Mouse (Mus musculus) hindlimb bud, embryonic 11.5 days (tissue): Measurements from ENCODE around the gene Gm13272.
"Not testable (repeated sequence)": the region's sequence is repeated elsewhere in the genome, so short reads cannot be mapped to it uniquely, and the experiment has no call there.

Experiments used
- DNase-seq: peaks from one replicate; pipeline ENCODE4 v3.0.0-alpha.2; 2012; ENCODE audit warnings: low read depth, low spot score; ENCODE audit errors: extremely low spot score

The Gm13272 gene

GRCm38 (mm10) chr4:88782335-88782734, 2.7 kb downstream of the Gm13272 start:
- not testable (repeated sequence) for DNase-seq

GRCm38 (mm10) chr4:88785409-88785808, 5.8 kb downstream of the Gm13272 start, which contains the start of gene Gm13276:
Gene Gm13276 (plus strand): TSS chr4:88785709.
- not testable (repeated sequence) for DNase-seq

GRCm38 (mm10) chr4:88788402-88788801, 8.8 kb downstream of the Gm13272 start, which contains the start of gene Gm13277:
Gene Gm13277 (plus strand): TSS chr4:88788632.
- not testable (repeated sequence) for DNase-seq

- DNase-seq, result not testable (repeated sequence)
Measured at GRCm38 (mm10) chr4:88791250-88791649, 11.6 kb downstream of the Gm13272 start, which contains the start of gene Gm13278. Gene Gm13278 (plus strand): TSS chr4:88791550.

- not testable (repeated sequence) for DNase-seq
Measured at GRCm38 (mm10) chr4:88793936-88794675, 14.5 kb downstream of the Gm13272 start, which contains the start of gene Gm13275. Gene Gm13275 (plus strand): TSS chr4:88794487.

- not testable (repeated sequence) for DNase-seq
Measured at GRCm38 (mm10) chr4:88797097-88797496, 17.4 kb downstream of the Gm13272 start, which contains the start of gene Gm13279. Gene Gm13279 (plus strand): TSS chr4:88797397.

GRCm38 (mm10) chr4:88799365-88799764, 19.7 kb downstream of the Gm13272 start, which contains the start of gene Gm13285:
Gene Gm13285 (plus strand): TSS chr4:88799665.
- DNase-seq, result not testable (repeated sequence)

GRCm38 (mm10) chr4:88802954-88803353, 23.3 kb downstream of the Gm13272 start, which contains the start of gene Gm13287:
Gene Gm13287 (plus strand): TSS chr4:88803254.
- DNase-seq, result not testable (repeated sequence)

GRCm38 (mm10) chr4:88805231-88805630, 25.6 kb downstream of the Gm13272 start, which contains the start of gene Gm13288:
Gene Gm13288 (plus strand): TSS chr4:88805531.
- not testable (repeated sequence) for DNase-seq

GRCm38 (mm10) chr4:88805761-88806160, 26.1 kb downstream of the Gm13272 start:
- not testable (repeated sequence) for DNase-seq

- DNase-seq, result no peak
Measured at GRCm38 (mm10) chr4:88815928-88816327, 36.3 kb downstream of the Gm13272 start, which contains the start of gene Ifna7. Gene Ifna7 (plus strand): TSS chr4:88816228.

GRCm38 (mm10) chr4:88819659-88820058, 40.0 kb downstream of the Gm13272 start, which contains the start of gene Ifna11:
Gene Ifna11 (plus strand): TSS chr4:88819959.
- no peak for DNase-seq

GRCm38 (mm10) chr4:88822995-88823394, 43.3 kb downstream of the Gm13272 start:
- no peak for DNase-seq

GRCm38 (mm10) chr4:88827116-88827515, 47.5 kb downstream of the Gm13272 start, which contains the start of gene Ifna6:
Gene Ifna6 (plus strand): TSS chr4:88827416.
- not testable (repeated sequence) for DNase-seq
